Mouse (Mus musculus) neutrophil, adult 5-6 weeks (primary cell): ENCODE results near the gene 4930556J24Rik. TPM values are rescaled to one million over a fixed set of nuclear protein-coding genes. Genes with fewer than 3 reads are reported as not detected.
"Not testable (repeated sequence)": the region's sequence is repeated elsewhere in the genome, so short reads cannot be mapped to it uniquely, and the experiment has no call there.

Source experiments
- ATAC-seq: fragments of 151-379, 151-347 bp; 2 replicates; pipeline ENCODE4 v1.8.0; 2017; ENCODE audit warnings: mild to moderate bottlenecking, moderate TSS enrichment; ENCODE audit not compliant: insufficient number of reproducible peaks, poor library complexity, low FRiP score, severe bottlenecking; ENCODE audit errors: extremely low read depth
- total RNA-seq: library from RNA; stranded (forward); fragments of 200-1000 nt; gene quantifications from 2 replicates; pipeline ENCODE4 v1.2.3, GENCODE M21; 2017

Gene 4930556J24Rik
- total RNA-seq, result not detected in 2 replicates

DNA sequence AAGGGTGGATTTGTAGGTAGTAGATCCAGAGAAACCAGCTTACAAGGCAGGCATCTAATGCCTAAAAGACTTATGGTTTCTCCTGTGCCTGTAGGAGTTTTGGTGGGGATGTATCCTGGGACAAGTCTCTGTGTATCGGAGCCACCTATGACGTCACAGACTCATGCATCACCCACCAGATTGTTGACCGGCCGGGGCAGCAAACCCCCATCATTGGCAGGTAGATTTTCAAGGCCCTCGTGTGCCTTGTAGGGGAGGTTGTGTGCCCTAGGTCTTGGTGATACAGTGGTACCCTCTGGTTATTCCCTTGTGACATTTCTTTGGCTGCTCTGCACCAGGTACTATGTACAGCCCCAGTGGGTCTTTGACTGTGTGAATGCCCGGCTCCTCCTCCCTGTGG is at the start of gene 4930556J24Rik:
4930556J24Rik (minus strand) TSS at position 101 of the 400 bp plus-strand sequence.
- ATAC-seq, result no peak

DNA sequence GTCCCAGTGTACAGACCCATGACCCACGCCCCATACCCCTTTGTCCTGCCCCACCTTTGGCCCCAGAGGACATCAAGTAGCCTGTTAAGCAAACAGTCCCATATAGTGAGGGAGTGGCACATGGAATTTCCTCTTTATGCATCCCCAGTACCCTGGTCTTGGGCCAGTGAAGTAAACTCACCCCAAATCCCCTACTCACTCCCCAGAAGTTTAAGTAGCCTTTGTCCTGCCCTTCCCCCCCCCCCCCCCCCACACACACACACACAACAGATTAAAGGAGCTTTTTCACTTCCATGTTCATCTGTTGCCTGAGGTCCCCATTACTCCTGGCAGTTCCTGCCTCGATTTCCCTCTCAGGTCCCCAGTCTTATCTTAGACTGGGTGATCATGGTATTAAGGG is 46.7 kb upstream of the 4930556J24Rik start:
- ATAC-seq, result no peak

GRCm38 (mm10) chr11:4022111-4022510 is 45.5 kb upstream of the 4930556J24Rik start:
- not testable (repeated sequence) for ATAC-seq

- ATAC-seq, result not testable (repeated sequence)
Observed at GRCm38 (mm10) chr11:4015796-4016195, 39.2 kb upstream of the 4930556J24Rik start.

DNA sequence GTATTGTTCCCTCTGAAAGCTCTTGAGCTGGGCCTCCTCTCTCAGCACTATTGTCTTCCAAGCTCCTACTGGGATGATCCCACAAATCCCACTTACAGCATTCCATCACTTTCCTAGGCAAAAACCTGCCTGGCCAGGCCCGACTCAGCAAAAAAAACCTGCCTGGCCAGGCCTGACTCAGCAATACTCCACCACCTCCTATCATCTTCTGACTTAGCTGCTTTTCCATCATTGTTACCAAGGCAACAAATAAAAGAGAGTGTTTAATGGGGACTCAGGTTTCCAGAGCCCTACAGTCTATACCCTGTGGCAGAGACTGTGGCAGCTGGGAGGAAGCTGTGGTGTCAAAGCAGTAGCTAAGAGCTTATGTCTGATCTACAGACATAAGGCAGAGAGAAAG is 36.0 kb upstream of the 4930556J24Rik start:
- ATAC-seq, result no peak

DNA sequence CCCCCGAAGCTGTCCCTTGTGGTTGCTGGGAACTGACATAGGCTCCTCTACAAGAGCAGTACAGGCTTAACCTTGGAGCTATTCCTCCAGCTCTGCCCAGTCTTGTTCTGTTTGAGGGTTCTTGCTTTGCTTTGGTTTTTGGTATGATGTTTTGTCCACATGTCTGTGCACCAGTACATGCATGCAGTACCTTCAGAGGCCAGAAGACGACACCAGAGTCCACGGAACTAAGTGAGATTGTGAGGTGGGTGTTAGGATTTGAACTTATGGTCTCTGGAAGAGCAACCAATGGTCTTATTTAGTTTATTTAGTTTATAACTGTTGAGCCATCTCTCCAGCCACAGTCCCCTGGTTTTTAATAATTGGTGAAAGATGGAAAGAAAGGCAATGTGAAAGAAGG is 29.9 kb upstream of the 4930556J24Rik start:
- no peak for ATAC-seq

- ATAC-seq, result no peak
Observed at GRCm38 (mm10) chr11:4005220-4005805, 28.7 kb upstream of the 4930556J24Rik start.

DNA sequence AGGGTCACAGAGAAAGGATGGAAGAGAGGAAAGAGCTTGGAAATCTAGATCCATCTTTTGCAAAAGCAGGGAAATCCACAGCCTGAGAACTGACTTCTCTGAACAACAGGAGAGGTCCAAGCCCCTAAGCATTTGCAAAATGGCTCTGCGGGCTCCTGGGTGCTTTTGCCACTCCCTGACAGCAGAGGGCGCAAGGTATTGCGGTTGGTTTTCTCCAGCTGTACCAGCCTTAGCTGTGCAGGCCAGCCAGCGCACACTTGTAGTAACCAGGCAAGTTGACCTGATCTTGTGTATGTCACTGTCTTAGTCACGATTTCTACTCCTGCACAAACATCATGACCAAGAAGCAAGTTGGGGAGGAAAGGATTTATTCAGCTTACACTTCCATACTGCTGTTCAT is 25.0 kb upstream of the 4930556J24Rik start:
- peak; percentile 40; the same call in 1 of the 2 replicates for ATAC-seq

DNA sequence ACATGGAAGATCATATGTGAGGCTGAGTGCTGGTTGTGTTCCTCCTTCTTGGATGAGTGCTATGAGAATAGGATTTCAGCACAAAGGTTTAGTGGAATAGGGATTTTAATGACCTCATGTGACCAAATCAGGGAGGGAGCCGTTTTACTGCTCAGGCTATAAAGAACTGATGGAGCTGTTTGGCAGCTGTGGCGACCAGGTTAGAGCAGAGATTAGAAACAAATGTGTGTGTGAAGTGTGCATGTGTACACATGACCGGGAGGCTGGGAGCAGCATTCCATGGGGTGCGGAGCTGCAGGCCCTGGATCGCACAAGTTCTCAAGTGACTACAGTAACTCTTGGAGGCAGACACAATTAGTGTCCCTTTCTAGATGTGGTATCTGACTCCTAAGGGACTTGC is 23.0 kb upstream of the 4930556J24Rik start:
- no peak for ATAC-seq

GRCm38 (mm10) chr11:3997978-3998720 is 21.6 kb upstream of the 4930556J24Rik start:
- no peak for ATAC-seq

- no peak for ATAC-seq
Observed at GRCm38 (mm10) chr11:3996840-3997239, 20.3 kb upstream of the 4930556J24Rik start.

GRCm38 (mm10) chr11:3995511-3995910 is 18.9 kb upstream of the 4930556J24Rik start:
- 0 out of 2 replicates have a peak, but pooled peaks have one; percentile 10 for ATAC-seq

DNA sequence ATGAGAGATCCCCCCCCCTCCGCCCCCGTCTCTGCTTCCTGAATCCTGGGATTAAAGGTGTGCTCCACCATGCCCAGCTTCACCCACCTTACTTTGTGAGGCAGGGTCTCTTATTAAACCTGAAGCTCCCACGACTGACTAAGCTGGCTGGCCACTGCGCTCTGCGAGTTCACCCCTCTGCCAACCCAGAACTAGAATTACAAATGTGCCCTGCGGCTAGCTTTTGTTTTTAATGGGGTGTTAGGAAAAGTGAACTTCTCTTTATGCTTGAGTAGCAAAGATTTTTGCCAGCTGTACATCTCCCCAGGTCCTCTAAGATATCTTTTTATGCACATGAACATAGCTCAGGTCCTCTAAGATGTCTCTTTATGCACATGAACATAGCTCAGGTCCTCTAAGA is 17.3 kb upstream of the 4930556J24Rik start:
- no peak for ATAC-seq

GRCm38 (mm10) chr11:3993132-3993531 is 16.6 kb upstream of the 4930556J24Rik start:
- ATAC-seq, result no peak

DNA sequence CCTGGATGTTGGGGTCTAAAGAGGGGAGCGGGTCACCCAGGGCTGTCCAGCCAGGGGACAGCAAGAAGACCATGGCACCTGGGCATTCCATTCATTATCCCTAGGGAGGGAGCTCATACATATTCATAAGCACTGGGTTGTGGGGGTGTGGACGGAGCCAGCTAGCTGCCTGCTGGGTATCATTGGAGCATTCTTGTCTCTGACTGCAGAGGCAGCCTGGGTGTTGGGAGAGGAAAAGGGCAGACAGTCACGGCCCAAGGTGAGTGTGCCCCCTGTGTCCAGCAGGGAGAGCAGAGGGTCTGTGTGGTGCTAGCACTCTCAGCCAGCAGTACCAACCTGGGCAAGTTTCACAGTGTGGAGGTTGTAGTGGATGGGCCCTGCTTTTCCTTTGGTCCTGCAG is 13.2 kb upstream of the 4930556J24Rik start:
- ATAC-seq, result no peak

DNA sequence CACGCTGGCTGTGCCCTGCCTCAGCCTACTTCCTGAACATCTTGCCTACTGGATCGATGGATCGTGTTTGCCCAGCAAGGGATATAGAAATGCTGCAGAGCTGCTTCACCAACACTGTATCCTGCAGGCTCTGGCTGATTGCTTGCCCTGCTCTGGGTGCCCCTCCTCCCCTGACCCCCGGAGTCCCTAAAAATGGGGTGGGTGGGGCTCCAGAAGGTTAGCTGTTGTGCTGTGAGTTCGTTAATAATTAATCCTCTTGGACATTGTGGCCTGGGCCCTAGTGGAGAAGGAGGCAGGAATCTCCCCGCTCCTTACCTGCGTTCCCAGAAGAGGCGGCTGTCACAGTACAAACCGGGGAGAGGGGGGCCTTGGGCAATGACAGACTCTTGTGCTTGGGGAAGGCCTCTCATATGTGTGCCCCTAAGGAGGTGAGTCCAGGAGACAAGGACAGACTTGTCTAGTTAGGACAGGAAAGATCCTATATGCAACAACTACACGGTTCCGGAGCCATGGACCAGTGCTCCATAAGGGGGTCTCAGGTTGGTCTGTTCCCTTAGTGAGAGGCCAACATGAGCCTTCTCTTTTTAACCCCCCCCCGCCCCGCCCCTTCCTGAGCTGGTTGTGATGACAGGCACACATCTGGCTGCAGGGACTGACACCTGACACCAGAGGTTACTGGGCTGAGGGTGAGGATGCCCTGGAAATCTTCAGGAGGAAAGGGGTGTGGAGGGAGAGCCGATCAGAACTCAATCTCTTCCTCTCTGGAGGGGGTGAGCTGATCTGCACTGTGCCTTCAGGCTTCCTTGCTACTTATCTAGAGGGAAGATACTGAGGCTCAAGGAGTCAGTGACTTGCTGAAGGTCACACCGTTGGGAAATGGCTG is 7.5 kb upstream of the 4930556J24Rik start:
- ATAC-seq, result no peak

- ATAC-seq, result no peak
Observed at GRCm38 (mm10) chr11:3983291-3983862, 6.8 kb upstream of the 4930556J24Rik start, which contains the start of gene Gal3st1. Gal3st1 (plus strand) TSS chr11:3983636.

GRCm38 (mm10) chr11:3982275-3983209 is 6.0 kb upstream of the 4930556J24Rik start:
- no peak for ATAC-seq
